Mouse (Mus musculus): Measurements from ENCODE around the gene Mycbp2. TPM values are rescaled to one million over a fixed set of nuclear protein-coding genes. Genes with fewer than 3 reads are reported as not detected.

The Mycbp2 gene
- 10 to 100 TPM; 27.3 to 31.8 TPM for total RNA-seq (2021)
- long read RNA-seq, experiment 1, partial matches to known transcripts: 2 of 4 reads
- long read RNA-seq, experiment 1, other reads (novel, unspliced or antisense): 2 of 4 reads
- long read RNA-seq, experiment 2, partial matches to known transcripts: 2 of 6 reads
- long read RNA-seq, experiment 2, other reads (novel, unspliced or antisense): 4 of 6 reads

- DNase-seq: peak; percentile 98
These were observed at the start of gene Mycbp2 for GRCm38 (mm10) chr14:103346729-103347505. Gene Mycbp2 (minus strand): TSS chr14:103346814.

- no peak for DNase-seq
These were observed 45.8 kb upstream of the Mycbp2 start for GRCm38 (mm10) chr14:103392391-103392790.

DNA sequence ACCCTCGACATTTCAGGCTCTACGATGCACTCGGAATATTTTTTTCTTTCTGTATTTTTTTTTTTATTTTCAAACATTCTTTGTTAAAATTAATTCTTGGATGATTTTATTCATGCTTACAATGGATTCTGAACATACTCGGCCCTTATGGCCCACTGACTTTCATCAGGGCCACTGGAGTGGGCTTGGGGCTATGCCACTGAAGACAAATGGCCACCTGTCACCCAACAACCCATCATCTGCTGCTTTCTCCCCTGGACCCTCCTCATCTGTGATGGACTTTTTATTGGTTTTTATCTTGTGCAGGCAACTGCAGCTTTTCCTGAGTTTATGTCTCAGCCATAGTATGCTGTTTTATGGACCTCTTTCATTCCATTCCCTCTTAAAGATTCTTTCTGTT lies 40.8 kb upstream of the Mycbp2 start:
- no peak for DNase-seq

DNA sequence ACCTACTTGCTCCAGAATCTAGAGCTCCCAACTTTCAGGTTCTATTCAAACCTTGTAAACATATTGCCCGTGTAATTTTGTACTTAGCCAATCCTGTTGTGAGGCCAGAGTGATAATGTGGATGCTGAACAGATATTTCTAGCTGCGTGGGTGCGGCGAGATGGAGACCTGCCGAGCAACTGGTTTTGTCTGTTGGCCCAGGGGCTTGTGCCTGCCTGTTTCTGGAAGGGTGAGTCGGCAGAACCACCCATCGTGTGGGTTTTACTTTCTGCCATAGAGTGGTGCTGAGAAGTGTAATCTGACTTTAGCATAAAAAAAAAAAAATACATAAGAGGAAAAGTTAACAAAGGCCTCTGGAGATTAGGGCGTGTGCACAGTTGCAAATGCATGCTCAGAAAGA lies 40.3 kb upstream of the Mycbp2 start:
- no peak for DNase-seq

DNA sequence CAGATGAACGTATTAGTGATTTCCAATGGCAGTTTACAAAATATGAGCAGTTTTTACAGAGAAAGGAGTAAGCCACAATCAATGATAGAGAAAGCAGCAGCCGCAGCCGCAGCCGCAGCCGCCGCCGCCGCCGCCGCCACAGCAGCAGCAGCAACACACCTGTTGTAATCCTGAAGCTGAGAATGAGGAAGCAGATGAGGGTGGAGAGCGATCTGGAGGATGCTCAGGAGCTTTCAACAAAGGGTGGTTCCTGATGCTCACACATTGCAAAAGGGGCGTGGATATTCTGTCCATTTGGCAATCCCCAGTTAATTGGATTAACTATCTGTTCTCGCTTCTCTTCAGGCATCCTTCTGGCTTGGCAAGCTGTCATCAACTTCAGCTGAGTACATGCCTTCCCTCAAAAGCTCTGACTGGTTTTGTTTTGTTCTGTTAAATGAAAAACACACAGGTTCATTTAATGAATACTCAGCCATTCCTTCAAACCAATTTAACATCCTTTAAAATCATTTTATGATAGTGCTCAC lies 38.5 kb upstream of the Mycbp2 start:
- DNase-seq: no peak

DNA sequence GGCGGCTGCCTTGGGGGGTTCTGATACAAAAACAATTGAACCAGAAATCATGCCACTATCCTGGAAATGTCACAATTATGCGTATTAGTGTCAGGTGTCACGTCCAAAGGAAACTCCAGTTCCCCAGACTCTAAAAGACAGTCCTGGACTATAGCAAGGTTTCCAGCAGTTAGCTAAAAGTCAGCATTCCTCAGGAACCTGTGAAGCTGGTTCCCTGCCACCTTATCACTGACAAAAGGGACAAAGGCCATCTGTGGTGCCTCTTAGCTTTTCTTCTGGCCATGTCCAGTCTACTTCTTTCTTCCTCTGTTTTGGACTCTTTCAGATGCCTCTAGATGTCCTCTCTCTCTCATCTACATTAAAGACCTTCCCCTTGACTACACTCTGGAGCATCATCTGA lies 32.1 kb upstream of the Mycbp2 start:
- DNase-seq: no peak

DNA sequence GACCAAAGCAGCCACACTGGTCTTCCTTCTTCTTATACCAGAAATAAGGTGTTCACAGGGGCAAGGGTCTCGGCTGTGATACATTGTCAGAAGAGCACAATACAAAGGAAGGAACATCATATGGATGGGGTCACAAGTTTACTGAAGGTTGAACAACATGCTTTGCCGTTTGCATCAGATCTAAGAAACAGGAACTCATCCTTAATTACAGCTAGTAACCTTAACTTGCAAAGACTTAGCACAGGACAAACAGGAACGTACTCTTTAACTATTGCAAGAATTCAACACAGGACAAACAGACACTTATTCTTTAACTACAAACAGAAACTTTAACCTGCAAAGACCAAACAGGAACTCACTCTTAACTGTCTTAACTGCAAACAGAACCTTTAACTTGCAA lies 30.2 kb upstream of the Mycbp2 start:
- DNase-seq: no peak

GRCm38 (mm10) chr14:103375523-103375922 lies 28.9 kb upstream of the Mycbp2 start:
- DNase-seq: no peak

DNA sequence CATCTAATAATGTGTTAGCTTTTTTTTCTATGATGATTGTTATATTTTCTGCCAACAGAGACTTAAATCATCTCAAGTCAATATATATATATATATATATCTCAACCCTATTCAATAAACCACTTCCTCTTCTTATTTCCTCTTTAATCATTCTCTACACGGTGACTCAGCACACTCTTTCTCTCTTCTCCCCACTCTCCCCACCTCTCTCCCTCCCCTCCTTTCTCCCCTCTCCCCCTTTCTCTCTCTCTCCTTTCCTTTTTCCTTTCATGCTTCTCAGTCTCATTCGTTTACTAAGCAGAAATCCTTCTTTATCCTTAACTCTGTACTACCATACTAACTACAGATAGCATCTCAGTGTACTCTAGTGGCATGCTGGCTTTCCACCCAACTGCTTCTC lies 16.6 kb upstream of the Mycbp2 start:
- DNase-seq: no peak

- no peak for DNase-seq
These were observed 9.5 kb upstream of the Mycbp2 start for GRCm38 (mm10) chr14:103356066-103356465.

DNA sequence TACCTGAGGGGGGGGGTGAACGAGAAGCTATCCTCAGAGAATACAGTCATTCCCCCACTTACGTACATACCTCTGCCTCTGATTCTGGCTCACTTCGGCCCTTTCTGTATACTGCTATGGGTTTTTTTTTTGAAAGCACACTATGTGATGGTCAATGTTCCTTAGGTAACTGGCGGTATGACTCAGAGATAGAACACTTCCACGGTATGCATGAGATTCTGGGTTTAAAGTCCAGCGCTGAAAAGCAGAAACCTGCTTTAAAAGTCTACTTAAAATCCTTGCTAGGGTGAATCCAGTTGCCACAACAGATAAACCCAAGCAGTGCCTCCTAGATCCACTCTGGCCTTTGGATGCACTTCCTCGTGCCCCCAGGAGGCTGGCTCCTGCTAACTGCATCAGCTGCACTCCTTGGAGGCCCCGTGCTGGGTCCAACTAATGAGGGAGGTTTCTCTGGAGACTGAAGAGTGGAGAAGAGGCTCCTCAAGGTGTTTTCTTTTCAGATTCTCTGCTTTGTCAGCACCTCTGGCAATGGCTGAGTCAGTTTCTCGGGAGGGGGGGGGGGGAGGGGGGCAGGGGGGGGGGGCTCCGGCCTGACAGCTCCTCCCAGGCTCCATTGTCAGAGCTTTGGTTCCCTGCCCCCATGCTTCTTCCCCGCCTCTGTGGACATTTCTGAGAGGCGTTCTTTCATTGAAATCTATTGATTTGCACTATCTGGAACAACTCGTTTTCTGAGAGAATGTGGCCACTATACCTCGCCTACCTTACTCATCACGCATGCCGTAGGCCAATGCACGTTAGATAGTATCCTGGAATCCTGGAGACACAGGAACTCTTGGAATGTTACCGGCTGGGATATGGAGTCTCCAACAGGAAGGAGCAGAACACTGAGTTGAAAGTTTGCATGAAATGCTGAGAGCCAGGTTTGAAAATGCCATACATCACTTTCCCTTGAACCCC lies 8.1 kb upstream of the Mycbp2 start:
- no peak for DNase-seq

DNA sequence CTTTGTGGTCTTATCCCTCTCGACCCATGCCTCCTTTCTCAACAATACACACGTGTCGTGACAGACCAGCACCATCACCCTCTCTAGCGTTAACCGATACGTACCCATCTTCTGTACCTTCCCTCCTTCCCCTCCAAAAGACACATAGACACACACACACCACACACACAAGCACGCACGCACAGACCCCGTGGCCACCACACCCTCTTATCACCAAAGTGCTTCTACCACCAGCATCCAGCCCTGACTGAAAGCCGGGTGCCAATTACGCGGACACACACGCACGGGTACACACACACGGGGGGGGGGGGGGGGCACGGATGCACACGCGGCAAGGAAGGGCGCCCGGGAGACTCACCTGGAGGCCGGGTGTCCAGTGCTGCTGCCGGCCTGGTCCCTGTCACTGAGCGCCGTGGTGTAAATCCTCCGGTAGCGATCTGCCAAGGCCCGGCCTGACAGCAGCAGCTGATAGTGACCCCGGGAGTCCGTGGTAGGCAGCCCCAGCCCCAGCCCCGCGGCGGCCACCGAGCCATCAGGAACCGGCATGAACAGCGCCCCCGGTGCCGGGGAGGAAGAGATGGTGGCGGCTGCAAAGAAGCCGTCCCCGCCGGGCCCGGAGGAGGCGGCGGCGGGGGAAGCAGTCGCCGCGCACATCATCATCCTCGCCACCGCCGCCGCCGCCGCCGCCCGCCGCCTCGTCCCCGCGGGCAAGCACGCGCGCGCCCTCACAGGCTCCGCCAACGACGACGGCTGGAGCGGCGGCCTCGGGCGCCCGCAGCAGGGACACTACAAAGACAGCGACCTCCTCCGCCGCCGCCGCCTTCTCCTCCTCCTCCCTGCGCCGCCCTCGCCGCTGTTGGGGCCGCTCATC lies 521 bp downstream of the Mycbp2 start:
- DNase-seq: peak; percentile 70

- no peak for DNase-seq
These were observed 1.1 kb downstream of the Mycbp2 start for GRCm38 (mm10) chr14:103345486-103345857.

DNA sequence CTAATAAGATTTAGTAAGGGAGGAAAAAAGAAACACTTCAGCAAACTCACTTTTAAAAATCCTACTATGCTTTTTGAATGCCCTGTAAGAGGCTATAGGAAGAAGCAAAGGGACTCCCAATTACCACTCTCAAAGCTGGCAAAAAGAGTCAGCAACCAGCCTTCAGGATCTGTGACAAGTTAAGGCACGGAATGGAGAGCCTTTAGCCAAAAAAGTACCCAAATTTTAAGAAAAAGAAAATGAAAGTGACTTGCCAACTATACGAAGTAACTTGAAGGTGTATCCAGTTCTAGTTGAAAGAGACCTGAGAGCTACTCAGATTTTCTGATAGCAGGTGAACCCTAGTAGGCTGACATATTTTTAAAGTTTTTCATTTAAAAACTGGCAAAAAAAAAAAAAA lies 1.6 kb downstream of the Mycbp2 start:
- DNase-seq: no peak

DNA sequence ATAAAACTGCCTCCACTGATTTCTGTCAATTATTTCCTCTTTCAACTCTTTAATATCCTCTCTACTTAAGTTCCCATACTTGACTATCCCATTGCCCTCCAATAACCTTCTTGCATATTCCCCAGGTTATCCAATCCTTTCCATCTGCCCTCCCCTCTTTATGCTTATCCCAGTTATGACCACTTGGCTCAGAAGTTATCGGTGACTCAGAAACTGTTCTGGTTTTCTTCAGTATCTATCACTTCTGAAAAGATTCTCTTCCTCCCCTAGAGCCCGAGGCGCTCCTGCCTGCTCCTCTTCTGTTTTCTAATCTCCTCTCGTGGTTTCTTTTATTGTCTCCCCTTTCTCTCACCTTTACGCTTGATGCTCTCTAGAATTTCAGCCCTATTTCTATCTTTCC lies 2.8 kb downstream of the Mycbp2 start:
- no peak for DNase-seq

DNA sequence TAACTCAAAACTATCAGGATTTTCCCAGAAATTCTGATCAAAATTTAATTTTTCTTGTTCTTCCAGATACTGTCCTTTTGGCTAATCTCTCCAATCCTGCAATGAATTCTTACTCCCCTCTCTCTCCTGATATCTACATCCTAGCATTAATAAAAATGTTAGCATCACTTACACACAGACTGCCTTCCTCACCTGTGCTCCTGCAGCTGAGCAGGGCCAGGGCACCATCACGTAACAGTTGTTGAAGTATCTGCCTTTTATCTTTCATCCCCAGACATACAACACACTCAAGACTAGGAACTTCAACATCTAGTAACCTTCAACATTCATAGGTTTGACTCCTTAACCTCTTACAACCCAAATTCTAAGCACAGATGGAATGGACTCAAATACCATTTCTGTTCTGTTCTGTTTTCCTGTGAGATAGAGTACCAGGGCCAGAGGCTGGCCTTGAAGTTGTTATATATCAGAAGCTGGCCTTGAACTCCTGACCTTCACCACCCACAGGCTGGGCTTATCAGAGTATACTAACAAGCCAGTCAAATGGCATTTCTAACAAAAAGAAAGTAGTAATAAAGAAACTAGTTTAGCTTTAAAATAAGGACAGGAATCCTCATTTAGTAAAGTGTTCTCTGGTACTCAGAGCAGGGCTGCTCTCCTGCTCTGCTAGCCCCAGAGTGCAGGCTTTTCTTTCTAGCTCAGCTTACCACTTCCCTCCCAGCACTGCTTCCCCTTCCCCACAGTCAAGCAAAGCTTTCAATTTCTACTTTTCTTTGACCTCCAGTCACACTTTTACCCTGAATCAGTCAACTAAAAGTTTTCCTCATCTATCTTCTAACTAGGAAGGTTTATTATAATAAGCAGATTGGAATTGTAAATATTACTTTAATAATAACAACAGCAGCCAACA lies 5.0 kb downstream of the Mycbp2 start:
- no peak for DNase-seq

DNA sequence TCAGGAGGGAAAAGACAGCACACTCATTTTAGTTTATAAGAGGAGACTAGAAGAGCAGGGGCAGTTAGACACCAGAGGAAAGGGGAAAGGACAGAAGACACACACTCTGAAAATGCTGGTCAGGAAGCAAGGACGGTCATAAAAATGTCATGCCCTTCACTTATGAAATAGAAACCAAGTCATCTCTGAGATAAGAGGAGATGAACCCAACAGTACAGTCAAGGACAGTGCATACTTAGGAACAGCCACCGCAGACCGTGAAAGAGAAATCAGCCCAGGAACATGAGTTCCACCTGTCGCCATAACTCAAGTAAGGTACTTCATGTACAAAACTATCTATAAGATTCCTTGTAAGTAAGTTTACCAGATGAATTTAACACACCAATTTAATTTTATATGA lies 33.7 kb downstream of the Mycbp2 start:
- DNase-seq: no peak

DNA sequence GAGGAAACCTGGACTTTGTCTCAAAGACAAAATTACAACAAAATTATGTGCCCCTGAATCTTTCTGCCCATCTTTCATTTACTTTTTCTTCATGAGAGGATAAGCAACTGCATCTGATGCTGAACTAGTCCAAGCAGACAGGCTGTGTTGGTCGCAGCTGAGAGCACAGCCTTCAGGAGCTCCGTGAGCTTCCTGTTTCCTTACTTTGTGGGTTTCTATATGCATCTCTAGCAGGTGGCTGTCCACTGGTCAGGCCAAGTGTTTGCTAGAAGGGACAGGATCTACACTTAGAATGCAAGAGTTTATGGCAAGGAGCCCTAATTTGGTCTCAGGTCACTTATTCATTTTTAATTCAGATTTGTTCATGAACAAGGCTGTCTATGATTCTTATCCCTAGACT lies 50.4 kb downstream of the Mycbp2 start:
- no peak for DNase-seq

DNA sequence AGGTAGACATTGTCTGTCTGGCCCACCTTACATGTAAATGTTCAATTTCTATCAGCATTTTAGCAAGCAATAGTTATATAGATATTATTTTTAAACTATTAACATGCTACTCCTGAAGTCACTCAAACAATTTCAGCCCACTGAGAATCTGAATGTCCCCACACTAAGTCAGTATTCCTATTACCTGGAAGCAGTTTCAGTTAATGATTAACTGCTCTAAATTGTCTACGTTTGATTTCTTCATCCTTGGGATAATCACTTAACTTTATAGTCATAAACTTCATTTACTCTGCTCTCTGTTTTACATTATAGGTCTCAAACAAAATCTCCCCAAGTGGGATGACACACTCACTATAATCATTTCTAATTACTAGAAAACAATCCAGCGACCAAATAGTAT lies 60.0 kb downstream of the Mycbp2 start:
- no peak for DNase-seq

DNA sequence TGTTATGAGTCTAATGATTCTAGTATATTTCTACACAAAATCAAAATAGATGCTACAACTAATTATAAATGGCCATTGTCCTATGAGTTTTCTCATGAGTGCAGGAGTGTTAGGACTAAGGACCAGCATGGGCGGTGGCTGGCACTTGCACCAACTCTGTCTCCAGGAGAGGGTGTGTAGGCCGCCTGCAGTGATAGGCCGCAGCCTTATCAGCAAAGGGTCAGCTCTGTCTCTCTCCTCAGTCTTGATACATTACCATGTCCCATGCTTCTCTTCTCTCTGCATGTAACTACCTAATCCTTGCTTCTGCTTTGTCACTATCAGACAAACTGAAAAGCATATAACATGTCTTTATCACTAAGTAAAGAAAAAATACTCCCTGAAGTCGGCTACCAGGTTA lies 69.9 kb downstream of the Mycbp2 start:
- DNase-seq: no peak

DNA sequence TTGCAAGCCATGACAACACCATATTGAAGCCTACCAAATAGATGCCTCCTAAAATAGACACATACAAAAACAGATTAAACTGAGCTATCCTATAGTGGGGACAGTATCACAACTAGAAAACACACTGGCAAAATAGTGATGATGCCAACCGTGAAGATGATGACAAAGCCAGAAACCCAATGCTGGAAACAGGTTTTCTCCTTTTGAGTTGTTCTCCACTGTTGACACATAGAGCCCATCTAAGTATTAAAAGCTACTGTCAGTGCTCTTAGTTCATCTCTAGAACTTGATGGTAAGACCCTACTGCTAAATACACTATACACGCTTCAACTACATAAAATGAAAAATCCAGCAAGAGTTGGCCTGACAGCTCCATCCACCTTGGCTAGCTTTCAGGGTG lies 86.2 kb downstream of the Mycbp2 start:
- DNase-seq: no peak
